Mouse (Mus musculus) liver, embryonic 11.5 days (tissue): ENCODE results near the gene Frmd4b. TPM values are rescaled to one million over a fixed set of nuclear protein-coding genes. Genes with fewer than 3 reads are reported as not detected.

Experiments
- ATAC-seq: fragments of 200-750 bp; cut with Nextera tagmentation; replicated peaks from 2 replicates; pipeline ENCODE4 v1.8.0; 2017; ENCODE audit warnings: moderate number of reproducible peaks, mild to moderate bottlenecking, moderate TSS enrichment, moderate library complexity; ENCODE audit not compliant: low FRiP score
- DNase-seq: peaks from one replicate; pipeline ENCODE4 v3.0.0-alpha.2; 2017; ENCODE audit warnings: low spot score
- H3K27ac ChIP-seq: fragments of 300-500 bp; sonication (generic); 2 replicates; pipeline ENCODE4 v1.5.1; 2014; ENCODE audit warnings: mild to moderate bottlenecking, low read depth, low read length, control low read depth
- H3K27me3 ChIP-seq: fragments of 300-500 bp; sonication (generic); replicated peaks from 2 replicates; pipeline ENCODE4 v1.6.1; 2014; ENCODE audit warnings: low read length, mixed read lengths; ENCODE audit not compliant: control insufficient read depth, insufficient read depth
- H3K36me3 ChIP-seq: fragments of 300-500 bp; sonication (generic); 2 replicates; pipeline ENCODE4 v1.6.1; 2014; ENCODE audit warnings: mild to moderate bottlenecking, low read length, moderate library complexity, mixed read lengths; ENCODE audit not compliant: control insufficient read depth, insufficient read depth
- H3K4me1 ChIP-seq: fragments of 300-500 bp; sonication (generic); replicated peaks from 2 replicates; pipeline ENCODE4 v1.6.1; 2014; ENCODE audit warnings: low read length, mixed read lengths; ENCODE audit not compliant: control insufficient read depth, insufficient read depth
- H3K4me2 ChIP-seq: fragments of 300-500 bp; sonication (generic); 2 replicates; pipeline ENCODE4 v1.6.1; 2014; ENCODE audit warnings: mild to moderate bottlenecking, control low read depth, moderate library complexity
- H3K4me3 ChIP-seq: fragments of 300-500 bp; sonication (generic); 2 replicates; pipeline ENCODE4 v1.5.1; 2014; ENCODE audit warnings: low read depth, low read length, control low read depth
- H3K9ac ChIP-seq: fragments of 300-500 bp; sonication (generic); 2 replicates; pipeline ENCODE4 v1.6.1; 2014; ENCODE audit warnings: low read depth, low read length, control low read depth
- H3K9me3 ChIP-seq: fragments of 300-500 bp; sonication (generic); 2 replicates; pipeline ENCODE4 v1.6.1; 2016; ENCODE audit warnings: low read length, inconsistent platforms, mixed read lengths; ENCODE audit not compliant: control insufficient read depth
- WGBS: fragments of 180-500 bp; shearing (Covaris S2); extraction: QIAGEN DNeasy Blood & Tissue Kit; methylation state at CpG from one replicate; pipeline ENCODE4 v1.1.7; 2014; 5-methylcytosine and 5-hydroxymethylcytosine counted together
- polyA plus RNA-seq: library from polyadenylated mRNA; unstranded; fragments of >200 nt; fragmentation: Nextera tagmentation; extraction: Ambion mirVana; gene quantifications from 2 replicates; pipeline ENCODE4 v1.2.1, GENCODE M21; 2014

Frmd4b gene
- polyA plus RNA-seq, 1 experiment from 2014 or later: 16.6 TPM

- Histone ChIP-seq H3K9me3 (no peaks in the 10 kb centered on the region), H3K4me2 (no peak overlapping the region), H3K4me3 (no peak overlapping the region), H3K9ac (no peak overlapping the region), H3K27me3 (no peaks in the 10 kb centered on the region), H3K27ac (no peak overlapping the region), H3K36me3 (no peaks in the 10 kb centered on the region), H3K4me1 (no peaks in the 10 kb centered on the region)
- 65% methylated on average over 4 of the region's 4 CpGs for WGBS
- ATAC-seq (no peak), DNase-seq (no peak)
Observed at GRCm38 (mm10) chr6:97443522-97443921, 173.8 kb downstream of the Frmd4b start.

GRCm38 (mm10) chr6:97441357-97441756 lies 176.0 kb downstream of the Frmd4b start:
- no peaks in the 10 kb centered on the region for H3K9me3 ChIP-seq
- H3K27me3 ChIP-seq: no peaks in the 10 kb centered on the region
- H3K4me3 ChIP-seq: no peak overlapping the region
- H3K9ac ChIP-seq: no peak overlapping the region
- ATAC-seq (no peak; the same call in 1 of the 2 replicates), DNase-seq (no peak)
- H3K4me2 ChIP-seq: no peak overlapping the region
- no peak overlapping the region for H3K27ac ChIP-seq
- WGBS: 71% methylated on average over 7 of the region's 7 CpGs
- H3K4me1 ChIP-seq: no peaks in the 10 kb centered on the region
- no peaks in the 10 kb centered on the region for H3K36me3 ChIP-seq

GRCm38 (mm10) chr6:97438918-97439645 lies 178.3 kb downstream of the Frmd4b start:
- Histone ChIP-seq H3K9me3 (no peaks in the 10 kb centered on the region), H3K27me3 (no peaks in the 10 kb centered on the region), H3K9ac (no peak overlapping the region), H3K4me2 (peak overlapping the region; percentile 28), H3K4me3 (no peak overlapping the region), H3K36me3 (no peaks in the 10 kb centered on the region), H3K27ac (peak overlapping the region; percentile 16), H3K4me1 (no peaks in the 10 kb centered on the region)
- ATAC-seq: no peak
- WGBS: 41% methylated on average over 16 of the region's 16 CpGs
- DNase-seq: no peak

GRCm38 (mm10) chr6:97434753-97435152 lies 182.6 kb downstream of the Frmd4b start:
- Histone ChIP-seq H3K4me3 (no peak overlapping the region), H3K9ac (no peak overlapping the region), H3K4me2 (no peak overlapping the region), H3K36me3 (no peaks in the 10 kb centered on the region), H3K27ac (no peak overlapping the region), H3K27me3 (no peaks in the 10 kb centered on the region), H3K4me1 (peaks cover 7% of the 10 kb centered on the region), H3K9me3 (no peaks in the 10 kb centered on the region)
- no peak for ATAC-seq
- WGBS: 76% methylated on average over 4 of the region's 4 CpGs
- DNase-seq: no peak

- Histone ChIP-seq H3K27me3 (no peaks in the 10 kb centered on the region), H3K4me2 (no peak overlapping the region), H3K4me3 (no peak overlapping the region), H3K9me3 (no peaks in the 10 kb centered on the region), H3K9ac (no peak overlapping the region), H3K36me3 (no peaks in the 10 kb centered on the region), H3K27ac (peak overlapping the region; percentile 21; the same call in 1 of the 2 replicates), H3K4me1 (peaks cover 11% of the 10 kb centered on the region)
- no peak for DNase-seq
- 57% methylated on average over 10 of the region's 10 CpGs for WGBS
- no peak for ATAC-seq
Observed at GRCm38 (mm10) chr6:97431309-97432004, 185.9 kb downstream of the Frmd4b start.

GRCm38 (mm10) chr6:97430519-97430918 lies 186.8 kb downstream of the Frmd4b start:
- Histone ChIP-seq H3K9me3 (no peaks in the 10 kb centered on the region), H3K4me3 (no peak overlapping the region), H3K4me1 (peaks cover 11% of the 10 kb centered on the region), H3K9ac (no peak overlapping the region), H3K36me3 (no peaks in the 10 kb centered on the region), H3K27ac (no peak overlapping the region; the same call in 1 of the 2 replicates), H3K4me2 (no peak overlapping the region), H3K27me3 (no peaks in the 10 kb centered on the region)
- WGBS: 49% methylated on average over 6 of the region's 6 CpGs
- ATAC-seq: no peak
- no peak for DNase-seq

GRCm38 (mm10) chr6:97429688-97430343 lies 187.5 kb downstream of the Frmd4b start:
- H3K36me3 ChIP-seq: no peaks in the 10 kb centered on the region
- WGBS: 9% methylated on average over 2 of the region's 2 CpGs
- no peak overlapping the region for H3K4me3 ChIP-seq
- no peaks in the 10 kb centered on the region for H3K27me3 ChIP-seq
- H3K9me3 ChIP-seq: no peaks in the 10 kb centered on the region
- no peak overlapping the region for H3K4me2 ChIP-seq
- no peak overlapping the region for H3K9ac ChIP-seq
- no peak; the same call in 1 of the 2 replicates for ATAC-seq
- peaks cover 11% of the 10 kb centered on the region for H3K4me1 ChIP-seq
- DNase-seq: no peak
- H3K27ac ChIP-seq: no peak overlapping the region; the same call in 1 of the 2 replicates

GRCm38 (mm10) chr6:97419771-97420446 lies 197.4 kb downstream of the Frmd4b start:
- no peak overlapping the region for H3K9ac ChIP-seq
- H3K4me3 ChIP-seq: no peak overlapping the region
- no peaks in the 10 kb centered on the region for H3K4me1 ChIP-seq
- H3K36me3 ChIP-seq: no peaks in the 10 kb centered on the region
- 56% methylated on average over 7 of the region's 7 CpGs for WGBS
- H3K27ac ChIP-seq: no peak overlapping the region
- no peaks in the 10 kb centered on the region for H3K27me3 ChIP-seq
- H3K4me2 ChIP-seq: no peak overlapping the region
- no peaks in the 10 kb centered on the region for H3K9me3 ChIP-seq
- ATAC-seq (no peak), DNase-seq (no peak)
